Mouse (Mus musculus) MEL (cell line): ENCODE measurements around the gene Ndc80. TPM values are rescaled to one million over a fixed set of nuclear protein-coding genes. Genes with fewer than 3 reads are reported as not detected.

Experiments
- DNase-seq: peaks from one replicate; pipeline ENCODE4 v3.0.0; 2011; ENCODE audit warnings: low read depth, low spot score
- H3K27ac ChIP-seq: 2 replicates; pipeline ENCODE4 v1.5.1; 2012; ENCODE audit warnings: low read depth, mild to moderate bottlenecking, control low read depth, low read length, moderate library complexity; ENCODE audit not compliant: control insufficient read depth
- H3K27me3 ChIP-seq, 2 experiments: fragments of 150-350 bp in 1 of 2; sonication (generic) in 1 of 2; 2 replicates each; pipeline ENCODE4 v1.6.1; 2012; ENCODE audit warnings: low read length in 2 of 2, mild to moderate bottlenecking in 2 of 2, improper control_type of control experiment in 1 of 2, moderate library complexity in 1 of 2; ENCODE audit not compliant: insufficient read depth in 2 of 2, control insufficient read depth in 1 of 2
- H3K36me3 ChIP-seq, 2 experiments: 2 replicates each; pipeline ENCODE4 v1.6.1; 2012 to 2014; ENCODE audit warnings: low read length in 2 of 2, improper control_type of control experiment in 1 of 2, inconsistent platforms in 1 of 2, mild to moderate bottlenecking in 1 of 2; ENCODE audit not compliant: insufficient read depth in 2 of 2, control insufficient read depth in 1 of 2
- H3K4me1 ChIP-seq, 2 experiments: fragments of 150-350 bp in 1 of 2; sonication (generic) in 1 of 2; 2 replicates each; pipeline ENCODE4 v1.6.1; 2012; ENCODE audit warnings: low read length in 2 of 2, improper control_type of control experiment in 1 of 2, mild to moderate bottlenecking in 1 of 2; ENCODE audit not compliant: insufficient read depth in 2 of 2, control insufficient read depth in 1 of 2
- H3K4me3 ChIP-seq, 2 experiments: fragments of 150-350 bp in 1 of 2; sonication (generic) in 1 of 2; 2 replicates each; pipeline ENCODE4 v1.5.1; 2012; ENCODE audit warnings: low read depth in 2 of 2, low read length in 2 of 2, mild to moderate bottlenecking in 2 of 2, moderate library complexity in 2 of 2, control low read depth in 1 of 2, improper control_type of control experiment in 1 of 2; ENCODE audit not compliant: control insufficient read depth in 1 of 2, insufficient read depth in 1 of 2
- H3K79me2 ChIP-seq: 2 replicates; pipeline ENCODE4 v1.6.1; 2012; ENCODE audit warnings: mild to moderate bottlenecking, low read length, moderate library complexity; ENCODE audit not compliant: control insufficient read depth, poor library complexity, insufficient read depth
- H3K9ac ChIP-seq: 2 replicates; pipeline ENCODE4 v1.6.1; 2012; ENCODE audit warnings: low read depth, mild to moderate bottlenecking, control low read depth, low read length, moderate library complexity; ENCODE audit not compliant: control insufficient read depth, poor library complexity, severe bottlenecking
- H3K9me3 ChIP-seq: fragments of 150-350 bp; sonication (generic); replicated peaks from 2 replicates; pipeline ENCODE4 v1.6.1; 2012; ENCODE audit warnings: mild to moderate bottlenecking, low read length, improper control_type of control experiment, moderate library complexity; ENCODE audit not compliant: insufficient read depth
- BHLHE40 ChIP-seq: IDR thresholded peaks from 2 replicates; pipeline ENCODE4 v1.6.1; 2012; ENCODE audit warnings: low read depth, mild to moderate bottlenecking, inconsistent platforms, low read length, improper control_type of control experiment, borderline replicate concordance
- CHD1 ChIP-seq: IDR thresholded peaks from 2 replicates; pipeline ENCODE4 v1.6.1; 2012; ENCODE audit warnings: low read depth, mild to moderate bottlenecking, inconsistent platforms, low read length, improper control_type of control experiment
- CHD2 ChIP-seq: IDR thresholded peaks from 2 replicates; pipeline ENCODE4 v1.6.1; 2011; ENCODE audit warnings: low read length, improper control_type of control experiment
- CTCF ChIP-seq, 3 experiments: IDR thresholded peaks in 2 of 3; conservative IDR thresholded peaks in 1 of 3; 2 replicates each; pipeline ENCODE4 v1.5.1; 2011 to 2012; ENCODE audit warnings: low read length in 3 of 3, low read depth in 2 of 3, mild to moderate bottlenecking in 2 of 3, improper control_type of control experiment in 1 of 3, inconsistent platforms in 1 of 3, mixed read lengths in 1 of 3, moderate library complexity in 1 of 3; ENCODE audit not compliant: control insufficient read depth in 1 of 3, insufficient read depth in 1 of 3, poor library complexity in 1 of 3, severe bottlenecking in 1 of 3
- E2F4 ChIP-seq: IDR thresholded peaks from 2 replicates; pipeline ENCODE4 v1.6.1; 2011; ENCODE audit warnings: low read depth, low read length, improper control_type of control experiment, borderline replicate concordance
- EP300 ChIP-seq, 2 experiments: IDR thresholded peaks; 2 replicates each; pipeline ENCODE4 v1.6.1; 2011; ENCODE audit warnings: improper control_type of control experiment in 2 of 2, low read length in 2 of 2, low read depth in 1 of 2, mild to moderate bottlenecking in 1 of 2
- ETS1 ChIP-seq: IDR thresholded peaks from 2 replicates; pipeline ENCODE4 v1.6.1; 2012; ENCODE audit warnings: low read depth, mild to moderate bottlenecking, inconsistent platforms, low read length, improper control_type of control experiment, moderate library complexity
- GATA1 ChIP-seq: IDR thresholded peaks from 2 replicates; pipeline ENCODE4 v1.6.1; 2011; ENCODE audit warnings: low read depth, low read length, improper control_type of control experiment
- KAT2A ChIP-seq: conservative IDR thresholded peaks from 2 replicates; pipeline ENCODE4 v1.6.1; 2012; ENCODE audit warnings: low read depth, low read length, improper control_type of control experiment, inconsistent platforms
- MAZ ChIP-seq: IDR thresholded peaks from 2 replicates; pipeline ENCODE4 v1.6.1; 2012; ENCODE audit warnings: low read depth, mild to moderate bottlenecking, inconsistent platforms, low read length, improper control_type of control experiment
- MEF2A ChIP-seq: IDR thresholded peaks from 2 replicates; pipeline ENCODE4 v1.6.1; 2014; ENCODE audit warnings: low read depth, mild to moderate bottlenecking, inconsistent platforms, low read length, improper control_type of control experiment; ENCODE audit not compliant: poor library complexity, insufficient replicate concordance, severe bottlenecking; ENCODE audit errors: extremely low read depth
- MXI1 ChIP-seq: IDR thresholded peaks from 2 replicates; pipeline ENCODE4 v1.6.1; 2011; ENCODE audit warnings: mild to moderate bottlenecking, low read depth, low read length, improper control_type of control experiment
- NELFE ChIP-seq: IDR thresholded peaks from 2 replicates; pipeline ENCODE4 v1.6.1; 2011; ENCODE audit warnings: low read depth, low read length, improper control_type of control experiment
- NRF1 ChIP-seq: IDR thresholded peaks from 2 replicates; pipeline ENCODE4 v1.6.1; 2014; ENCODE audit warnings: low read depth, mild to moderate bottlenecking, inconsistent platforms, low read length, improper control_type of control experiment, moderate library complexity; ENCODE audit not compliant: poor library complexity, insufficient read depth, severe bottlenecking
- POLR2A ChIP-seq, 2 experiments: IDR thresholded peaks; 2 replicates each; pipeline ENCODE4 v1.6.1; 2011 to 2012; ENCODE audit warnings: low read length in 2 of 2, mild to moderate bottlenecking in 2 of 2, control low read depth in 1 of 2, improper control_type of control experiment in 1 of 2, low read depth in 1 of 2, moderate library complexity in 1 of 2; ENCODE audit not compliant: control insufficient read depth in 1 of 2, insufficient read depth in 1 of 2, poor library complexity in 1 of 2
- RCOR1 ChIP-seq: IDR thresholded peaks from 2 replicates; pipeline ENCODE4 v1.6.1; 2012; ENCODE audit warnings: low read depth, mild to moderate bottlenecking, inconsistent platforms, low read length, improper control_type of control experiment
- SIN3A ChIP-seq: IDR thresholded peaks from 2 replicates; pipeline ENCODE4 v1.6.1; 2012; ENCODE audit warnings: low read length, improper control_type of control experiment, inconsistent platforms
- TBP ChIP-seq: IDR thresholded peaks from 2 replicates; pipeline ENCODE4 v1.8.0; 2011; ENCODE audit warnings: low read depth, low read length, improper control_type of control experiment
- USF1 ChIP-seq: IDR thresholded peaks from 2 replicates; pipeline ENCODE4 v1.6.1; 2014; ENCODE audit warnings: low read depth, mild to moderate bottlenecking, inconsistent platforms, low read length, improper control_type of control experiment, moderate library complexity
- ZNF384 ChIP-seq: IDR thresholded peaks from 2 replicates; pipeline ENCODE4 v1.6.1; 2012; ENCODE audit warnings: low read depth, mild to moderate bottlenecking, inconsistent platforms, low read length, improper control_type of control experiment
- polyA plus RNA-seq, 2 experiments: library from polyadenylated mRNA; stranded (reverse) in 1 of 2; unstranded in 1 of 2; fragments of >175 nt in 1 of 2; fragments of >200 nt in 1 of 2; gene quantifications; 2 replicates each; pipeline versions ENCODE4 v1.2.1 to v1.2.4; 2012; ENCODE audit warnings: low replicate concordance in 2 of 2, low read depth in 1 of 2; ENCODE audit not compliant: insufficient read length in 2 of 2, insufficient read depth in 1 of 2, missing spikeins in 1 of 2
- total RNA-seq: library from RNA; depleted of rRNA; stranded (reverse); fragments of 300-350 nt; gene quantifications from 2 replicates; pipeline ENCODE4 v1.2.3, GENCODE M21; 2012

The Ndc80 gene
- total and polyA plus RNA-seq, 3 experiments: 26.0 to 28.3 TPM; not detected in 1

- Histone ChIP-seq H3K9me3 (no peaks in the 10 kb centered on the region), H3K79me2 (peaks cover 4% of the 10 kb centered on the region; the same call in 1 of the 2 replicates), H3K4me1 (peaks cover 7 to 13% of the 10 kb centered on the region in 2 experiments; a peak in 3 of 4 replicates), H3K36me3 (peaks cover 0 to 10% of the 10 kb centered on the region in 2 experiments; a peak in 3 of 4 replicates), H3K9ac (no peak overlapping the region), H3K27me3 (no peaks in the 10 kb centered on the region), H3K4me3 (no peak overlapping the region), H3K27ac (no peak overlapping the region)
- TF ChIP-seq GATA1: peak; percentile 80
- peak; percentile 23 to 46; a peak in 1 of 4 replicates for TF ChIP-seq EP300 (IDR thresholded peaks at IDR 0.05; ENCODE audit: low read depth in 1 of 2, low read length in 2 of 2)
- peak; percentile 58; the same call in 1 of the 2 replicates for TF ChIP-seq RCOR1
- TF ChIP-seq E2F4: no peak
- peak; percentile 40 for DNase-seq
Observed at GRCm38 (mm10) chr17:71528042-71528441, 1.4 kb upstream of the Ndc80 start.

- DNase-seq: no peak
- Histone ChIP-seq H3K27ac (peak overlapping the region; percentile 78), H3K79me2 (peaks cover 4% of the 10 kb centered on the region; the same call in 1 of the 2 replicates), H3K4me1 (peaks cover 6 to 12% of the 10 kb centered on the region in 2 experiments; a peak in 3 of 4 replicates), H3K9ac (peak overlapping the region; percentile 84), H3K9me3 (no peaks in the 10 kb centered on the region), H3K4me3 (peak overlapping the region; percentile 76 to 89), H3K27me3 (no peaks in the 10 kb centered on the region), H3K36me3 (peaks cover 0 to 10% of the 10 kb centered on the region in 2 experiments; a peak in 3 of 4 replicates)
- TF ChIP-seq POLR2A (IDR thresholded peaks at IDR 0.05; ENCODE audit: control insufficient read depth in 1 of 2, insufficient read depth in 1 of 2, low read depth in 1 of 2, low read length in 2 of 2, poor library complexity in 1 of 2): peak in 1 of 2 experiments; percentile 62; a peak in 1 of 4 replicates
- TF ChIP-seq KAT2A: no peak
Observed at GRCm38 (mm10) chr17:71526302-71526708, 352 bp downstream of the Ndc80 start.

GRCm38 (mm10) chr17:71510297-71510696 is 16.4 kb downstream of the Ndc80 start:
- H3K4me1 ChIP-seq: no peaks in the 10 kb centered on the region
- H3K79me2 ChIP-seq: no peaks in the 10 kb centered on the region
- TF ChIP-seq CHD1 (no peak), ZNF384 (0 out of 2 replicates have a peak, but pooled peaks have one; percentile 23)
- no peaks in the 10 kb centered on the region for H3K9me3 ChIP-seq
- H3K9ac ChIP-seq: no peak overlapping the region
- H3K27me3 ChIP-seq: no peaks in the 10 kb centered on the region
- H3K27ac ChIP-seq: no peak overlapping the region
- no peak overlapping the region for H3K4me3 ChIP-seq
- DNase-seq: no peak
- H3K36me3 ChIP-seq: peaks cover 0 to 10% of the 10 kb centered on the region in 2 experiments; a peak in 2 of 4 replicates

- H3K27ac ChIP-seq: no peak overlapping the region
- no peaks in the 10 kb centered on the region for H3K27me3 ChIP-seq
- H3K4me3 ChIP-seq: no peak overlapping the region
- H3K9ac ChIP-seq: no peak overlapping the region
- peaks cover 0 to 4% of the 10 kb centered on the region in 2 experiments; a peak in 2 of 4 replicates for H3K4me1 ChIP-seq
- H3K9me3 ChIP-seq: no peaks in the 10 kb centered on the region
- no peak for DNase-seq
- H3K79me2 ChIP-seq: no peaks in the 10 kb centered on the region
- H3K36me3 ChIP-seq: peaks cover 6 to 11% of the 10 kb centered on the region in 2 experiments
- TF ChIP-seq ETS1 (no peak), MAZ (no peak), MEF2A (no peak), TBP (no peak), NELFE (no peak), ZNF384 (no peak), USF1 (no peak), SIN3A (no peak), E2F4 (no peak), CHD2 (no peak), BHLHE40 (no peak), RCOR1 (no peak), MXI1 (no peak), CTCF (IDR thresholded peaks at IDR 0.05 in 2 of 3, conservative IDR thresholded peaks at IDR 0.05 in 1 of 3; ENCODE audit: control insufficient read depth in 1 of 3, insufficient read depth in 1 of 3, low read depth in 2 of 3, low read length in 3 of 3, poor library complexity in 1 of 3, severe bottlenecking in 1 of 3) (no peak), NRF1 (no peak)
Observed at GRCm38 (mm10) chr17:71506832-71507231, 19.8 kb downstream of the Ndc80 start.
